Mouse (Mus musculus): ENCODE measurements around the gene Il1f10. TPM values are rescaled to one million over a fixed set of nuclear protein-coding genes. Genes with fewer than 3 reads are reported as not detected.
A peak's percentile ranks its signal among the peaks of the same experiment; 100 is the strongest.

The Il1f10 gene
- polyA plus RNA-seq, 1 experiment: not detected

GRCm38 (mm10) chr2:24317919-24318598, 27.1 kb downstream of the Il1f10 start:
- TF ChIP-seq E2F4 (IDR thresholded peaks at IDR 0.05; ENCODE audit: insufficient read depth): no peak
- TF ChIP-seq POLR2AphosphoS2 (IDR thresholded peaks at IDR 0.05; ENCODE audit: insufficient read length, low read depth): no peak
- TF ChIP-seq SRF (IDR thresholded peaks at IDR 0.05; ENCODE audit: control insufficient read depth, insufficient read length, low read depth): no peak
- TF ChIP-seq POLR2A (IDR thresholded peaks at IDR 0.05; ENCODE audit: insufficient read length, low read depth): no peak
- no peak for TF ChIP-seq MYOG (IDR thresholded peaks at IDR 0.05; ENCODE audit: control insufficient read depth in 1 of 3, insufficient read depth in 1 of 3, insufficient read length in 2 of 3, low read depth in 2 of 3)
- no peak for TF ChIP-seq CEBPB (IDR thresholded peaks at IDR 0.05; ENCODE audit: insufficient read depth, poor library complexity, severe bottlenecking)

GRCm38 (mm10) chr2:24335333-24335732, 44.3 kb downstream of the Il1f10 start:
- H3K4me2 ChIP-seq (ENCODE audit: low read depth): peak overlapping the region; percentile 13
- no peak for TF ChIP-seq MAX (IDR thresholded peaks at IDR 0.05; ENCODE audit: low read depth)
- TF ChIP-seq SRF (IDR thresholded peaks at IDR 0.05; ENCODE audit: control insufficient read depth, insufficient read length, low read depth): no peak
- no peak for TF ChIP-seq TCF12 (IDR thresholded peaks at IDR 0.05; ENCODE audit: insufficient read depth, poor library complexity, severe bottlenecking)
- no peak for TF ChIP-seq MYOG (IDR thresholded peaks at IDR 0.05; ENCODE audit: control insufficient read depth in 1 of 3, insufficient read depth in 1 of 3, insufficient read length in 2 of 3, low read depth in 2 of 3)
- TF ChIP-seq TCF3 (IDR thresholded peaks at IDR 0.05; ENCODE audit: insufficient read length, low read depth): no peak
- no peak for TF ChIP-seq CEBPB (IDR thresholded peaks at IDR 0.05; ENCODE audit: insufficient read depth, poor library complexity, severe bottlenecking)
- no peaks in the 10 kb centered on the region for H3K36me3 ChIP-seq (ENCODE audit: control insufficient read depth, insufficient read depth)
- H3K27me3 ChIP-seq (ENCODE audit: control insufficient read depth, insufficient read depth, insufficient read length): no peaks in the 10 kb centered on the region
- no peak overlapping the region for H3ac ChIP-seq (ENCODE audit: control insufficient read depth, insufficient read length)
- no peak overlapping the region for H3K4me3 ChIP-seq
- H3K79me2 ChIP-seq (ENCODE audit: control insufficient read depth, insufficient read depth): no peaks in the 10 kb centered on the region

More at GRCm38 (mm10) chr2:24317919-24318598, 27.1 kb downstream of the Il1f10 start:
- no peaks in the 10 kb centered on the region for H3K79me2 ChIP-seq (ENCODE audit: control insufficient read depth, insufficient read depth)
- H3ac ChIP-seq (ENCODE audit: control insufficient read depth, insufficient read length): no peak overlapping the region
- H3K36me3 ChIP-seq (ENCODE audit: control insufficient read depth, insufficient read depth): no peaks in the 10 kb centered on the region
- H3K27me3 ChIP-seq (ENCODE audit: control insufficient read depth, insufficient read depth, insufficient read length): no peaks in the 10 kb centered on the region
- no peak overlapping the region for H3K4me2 ChIP-seq (ENCODE audit: low read depth)
- H3K4me3 ChIP-seq: no peak overlapping the region

DNA sequence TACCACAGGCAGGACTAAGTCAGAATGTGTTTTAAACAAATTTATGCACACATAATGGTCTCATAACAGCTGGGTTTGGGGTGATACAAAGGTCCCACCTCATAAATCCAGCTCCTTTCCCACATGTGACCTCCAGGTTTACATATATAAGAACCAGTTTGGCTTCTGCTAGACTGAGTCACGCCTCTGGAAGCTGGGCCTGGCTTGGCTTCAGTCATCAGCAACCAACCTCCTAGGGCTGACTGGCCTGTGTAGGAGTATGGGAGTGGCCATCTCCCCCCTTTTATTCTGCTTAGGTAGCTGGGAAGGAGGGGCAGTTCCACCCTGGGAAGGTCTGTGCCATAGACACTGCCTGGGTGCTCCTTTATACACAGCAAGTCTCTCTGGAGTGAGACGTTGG, 45.5 kb downstream of the Il1f10 start, which contains the start of gene Il1rn:
Gene Il1rn, plus strand, starts transcription at position 309 of the 400 bp plus-strand sequence.
- Histone ChIP-seq H3ac (ENCODE audit: control insufficient read depth, insufficient read length) (no peak within 1 kb of the TSS), H3K4me2 (ENCODE audit: low read depth) (no peak within 1 kb of the TSS), H3K4me3 (no peak within 1 kb of the TSS), H3K79me2 (ENCODE audit: control insufficient read depth, insufficient read depth) (no peaks in the 10 kb centered on the region), H3K36me3 (ENCODE audit: control insufficient read depth, insufficient read depth) (no peaks in the 10 kb centered on the region), H3K27me3 (ENCODE audit: control insufficient read depth, insufficient read depth, insufficient read length) (no peaks in the 10 kb centered on the region)
- TF ChIP-seq POLR2A (IDR thresholded peaks at IDR 0.05; ENCODE audit: insufficient read length, low read depth) (no peak), USF1 (IDR thresholded peaks at IDR 0.05; ENCODE audit: low read depth) (peak; percentile 18)

DNA sequence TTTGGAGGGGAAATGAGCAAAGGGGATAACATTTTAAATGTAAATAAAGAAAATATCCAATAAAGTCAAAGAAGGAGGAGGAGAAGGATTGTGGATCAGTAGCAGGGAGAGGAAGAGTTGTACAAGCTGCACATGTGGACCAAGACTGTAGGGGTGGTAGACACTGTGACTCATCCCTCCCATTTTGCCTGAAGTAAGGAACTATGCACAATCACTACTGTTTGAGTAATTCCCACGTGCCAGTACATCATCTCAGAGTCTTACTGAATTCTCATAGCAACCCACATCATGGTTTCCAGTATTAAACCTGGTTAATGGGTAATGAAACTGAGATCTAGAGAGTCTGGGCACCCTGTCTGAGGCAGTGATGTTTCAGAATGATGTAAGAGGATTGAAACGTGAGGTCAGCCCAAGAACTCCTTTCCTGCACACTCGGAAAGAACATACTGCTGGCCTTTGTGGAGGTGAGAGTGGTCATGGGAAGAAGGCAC, 50.4 kb downstream of the Il1f10 start:
- TF ChIP-seq MYOD1 (IDR thresholded peaks at IDR 0.05; ENCODE audit: control insufficient read depth in 1 of 3, insufficient read length in 2 of 3, low read depth in 2 of 3): no peak
- Histone ChIP-seq H3K4me2 (ENCODE audit: low read depth) (peak overlapping the region; percentile 44), H3ac (ENCODE audit: control insufficient read depth, insufficient read length) (no peak overlapping the region), H3K27me3 (ENCODE audit: control insufficient read depth, insufficient read depth, insufficient read length) (no peaks in the 10 kb centered on the region), H3K36me3 (ENCODE audit: control insufficient read depth, insufficient read depth) (no peaks in the 10 kb centered on the region), H3K79me2 (ENCODE audit: control insufficient read depth, insufficient read depth) (no peaks in the 10 kb centered on the region), H3K4me3 (no peak overlapping the region)

Other genes starting within 250 kb of the Il1f10 start
- gene Hnmt, start 241.8 kb upstream of the Il1f10 start, polyA plus RNA-seq (2012; fragmentation: generic; extraction: Trizol): not detected
- gene Tbpl2, start 194.6 kb upstream of the Il1f10 start, polyA plus RNA-seq (2012; fragmentation: generic; extraction: Trizol): not detected
- gene Il1f8, start 138.0 kb upstream of the Il1f10 start, polyA plus RNA-seq (2012; fragmentation: generic; extraction: Trizol): not detected
- not detected for gene Il1f9, start 104.7 kb upstream of the Il1f10 start, polyA plus RNA-seq (2012; fragmentation: generic; extraction: Trizol)
- not detected for gene Il1f6, start 75.8 kb upstream of the Il1f10 start, polyA plus RNA-seq (2012; fragmentation: generic; extraction: Trizol)
- gene Il1f5, start 14.2 kb upstream of the Il1f10 start, polyA plus RNA-seq (2012; fragmentation: generic; extraction: Trizol): not detected
- 0.41 TPM for gene Il1rn, start 45.7 kb downstream of the Il1f10 start, polyA plus RNA-seq (2012; fragmentation: generic; extraction: Trizol)
- not detected for gene Psd4, start 76.4 kb downstream of the Il1f10 start, polyA plus RNA-seq (2012; fragmentation: generic; extraction: Trizol)
- not detected for gene Pax8, start 184.4 kb downstream of the Il1f10 start, polyA plus RNA-seq (2012; fragmentation: generic; extraction: Trizol)

All from myocyte (in vitro differentiated cells).